Mouse (Mus musculus): ENCODE results near the gene Caskin2.

GRCm38 (mm10) chr11:115830550-115831325 is 17.3 kb upstream of the Caskin2 start:
- TF ChIP-seq CTCF (IDR thresholded peaks at IDR 0.05; ENCODE audit: insufficient read depth, low read depth, low read length) (no peak), POLR2A (IDR thresholded peaks at IDR 0.05; ENCODE audit: insufficient read depth, low read depth, low read length) (no peak)

Measured in olfactory bulb, adult 2 months (tissue).